Mouse (Mus musculus): Measurements from ENCODE around the gene 4930447F04Rik.

Gene 4930447F04Rik

GRCm38 (mm10) chrX:66304124-66304523 is at the start of gene 4930447F04Rik:
4930447F04Rik (minus strand) TSS chrX:66304224.
- DNase-seq (ENCODE audit: inconsistent ontology term): no peak

Measured in Muller cell, postnatal 12 days (primary cell).